Mouse (Mus musculus): ENCODE measurements around the gene Tmem150c. TPM values are rescaled to one million over a fixed set of nuclear protein-coding genes. Genes with fewer than 3 reads are reported as not detected.
A peak's percentile ranks its signal among the peaks of the same experiment; 100 is the strongest.

Tmem150c gene
- polyA plus RNA-seq, 1 experiment from 2014 or later, result 3.8 TPM

- Histone ChIP-seq H3K4me1 (replicated peaks) (peaks cover 32% of the 10 kb centered on the region), H3K27me3 (ENCODE audit: insufficient read depth, poor library complexity, severe bottlenecking) (no peaks in the 10 kb centered on the region), H3K4me3 (no peak overlapping the region), H3K27ac (0 out of 2 replicates have a peak overlapping the region, but pooled peaks have one; percentile 1), H3K36me3 (peaks cover 37% of the 10 kb centered on the region), H3K9me3 (no peaks in the 10 kb centered on the region)
- WGBS, result 80% methylated on average over 11 of the region's 11 CpGs
- no peak for DNase-seq (ENCODE audit: low spot score)
Observed at GRCm38 (mm10) chr5:100054807-100055547, 104.6 kb downstream of the Tmem150c start.

GRCm38 (mm10) chr5:100052728-100053127 lies 106.9 kb downstream of the Tmem150c start:
- 92% methylated on average over 7 of the region's 7 CpGs for WGBS

GRCm38 (mm10) chr5:100049904-100050303 lies 109.7 kb downstream of the Tmem150c start:
- no peaks in the 10 kb centered on the region for H3K9me3 ChIP-seq
- H3K36me3 ChIP-seq, result peaks cover 28% of the 10 kb centered on the region
- H3K27ac ChIP-seq, result no peak overlapping the region
- DNase-seq (ENCODE audit: low spot score), result no peak
- H3K4me3 ChIP-seq, result no peak overlapping the region
- peaks cover 46% of the 10 kb centered on the region for H3K4me1 ChIP-seq (replicated peaks)
- 94% methylated on average over 3 of the region's 3 CpGs for WGBS
- no peaks in the 10 kb centered on the region for H3K27me3 ChIP-seq (ENCODE audit: insufficient read depth, poor library complexity, severe bottlenecking)

More at GRCm38 (mm10) chr5:100052728-100053127, 106.9 kb downstream of the Tmem150c start:
- H3K9me3 ChIP-seq, result no peaks in the 10 kb centered on the region
- no peaks in the 10 kb centered on the region for H3K27me3 ChIP-seq (ENCODE audit: insufficient read depth, poor library complexity, severe bottlenecking)
- no peak for DNase-seq (ENCODE audit: low spot score)
- peaks cover 34% of the 10 kb centered on the region for H3K4me1 ChIP-seq (replicated peaks)
- peaks cover 28% of the 10 kb centered on the region for H3K36me3 ChIP-seq
- H3K27ac ChIP-seq, result no peak overlapping the region
- no peak overlapping the region for H3K4me3 ChIP-seq

- H3K9me3 ChIP-seq, result no peaks in the 10 kb centered on the region
- peaks cover 36% of the 10 kb centered on the region for H3K36me3 ChIP-seq
- H3K27ac ChIP-seq, result 0 out of 2 replicates have a peak overlapping the region, but pooled peaks have one; percentile 18
- WGBS, result 70% methylated on average over 7 of the region's 7 CpGs
- no peaks in the 10 kb centered on the region for H3K27me3 ChIP-seq (ENCODE audit: insufficient read depth, poor library complexity, severe bottlenecking)
- DNase-seq (ENCODE audit: low spot score), result no peak
- peaks cover 41% of the 10 kb centered on the region for H3K4me1 ChIP-seq (replicated peaks)
- no peak overlapping the region for H3K4me3 ChIP-seq
Observed at GRCm38 (mm10) chr5:100047871-100048270, 111.7 kb downstream of the Tmem150c start.

GRCm38 (mm10) chr5:100047143-100047640 lies 112.4 kb downstream of the Tmem150c start:
- Histone ChIP-seq H3K36me3 (peaks cover 35% of the 10 kb centered on the region), H3K27ac (0 out of 2 replicates have a peak overlapping the region, but pooled peaks have one; percentile 18), H3K4me3 (no peak overlapping the region), H3K27me3 (ENCODE audit: insufficient read depth, poor library complexity, severe bottlenecking) (no peaks in the 10 kb centered on the region), H3K4me1 (replicated peaks) (peaks cover 41% of the 10 kb centered on the region), H3K9me3 (no peaks in the 10 kb centered on the region)
- no peak for DNase-seq (ENCODE audit: low spot score)
- WGBS, result 64% methylated on average over 8 of the region's 8 CpGs

- Histone ChIP-seq H3K4me3 (no peak overlapping the region), H3K9me3 (no peaks in the 10 kb centered on the region), H3K27me3 (ENCODE audit: insufficient read depth, poor library complexity, severe bottlenecking) (no peaks in the 10 kb centered on the region), H3K27ac (no peak overlapping the region), H3K36me3 (peaks cover 28% of the 10 kb centered on the region), H3K4me1 (replicated peaks) (peaks cover 46% of the 10 kb centered on the region)
- DNase-seq (ENCODE audit: low spot score), result no peak
- 86% methylated on average over 3 of the region's 3 CpGs for WGBS
Observed at GRCm38 (mm10) chr5:100046096-100046495, 113.5 kb downstream of the Tmem150c start.

- Histone ChIP-seq H3K9me3 (no peaks in the 10 kb centered on the region), H3K4me3 (no peak overlapping the region), H3K4me1 (replicated peaks) (peaks cover 54% of the 10 kb centered on the region), H3K36me3 (peaks cover 18% of the 10 kb centered on the region), H3K27ac (no peak overlapping the region), H3K27me3 (ENCODE audit: insufficient read depth, poor library complexity, severe bottlenecking) (no peaks in the 10 kb centered on the region)
- no peak for DNase-seq (ENCODE audit: low spot score)
- WGBS, result 82% methylated on average over 5 of the region's 5 CpGs
Observed at GRCm38 (mm10) chr5:100044621-100045020, 115.0 kb downstream of the Tmem150c start.

- peaks cover 16% of the 10 kb centered on the region for H3K36me3 ChIP-seq
- DNase-seq (ENCODE audit: low spot score), result no peak
- H3K27me3 ChIP-seq (ENCODE audit: insufficient read depth, poor library complexity, severe bottlenecking), result no peaks in the 10 kb centered on the region
- H3K4me3 ChIP-seq, result no peak overlapping the region
- peaks cover 48% of the 10 kb centered on the region for H3K4me1 ChIP-seq (replicated peaks)
- H3K27ac ChIP-seq, result no peak overlapping the region
- no peaks in the 10 kb centered on the region for H3K9me3 ChIP-seq
- WGBS, result 84% methylated on average over 4 of the region's 4 CpGs
Observed at GRCm38 (mm10) chr5:100044030-100044429, 115.6 kb downstream of the Tmem150c start.

- WGBS, result 93% methylated on average over 5 of the region's 5 CpGs
- Histone ChIP-seq H3K36me3 (peaks cover 16% of the 10 kb centered on the region), H3K4me1 (replicated peaks) (peaks cover 41% of the 10 kb centered on the region), H3K4me3 (no peak overlapping the region), H3K27ac (no peak overlapping the region), H3K27me3 (ENCODE audit: insufficient read depth, poor library complexity, severe bottlenecking) (no peaks in the 10 kb centered on the region), H3K9me3 (no peaks in the 10 kb centered on the region)
- no peak for DNase-seq (ENCODE audit: low spot score)
Observed at GRCm38 (mm10) chr5:100043361-100043760, 116.2 kb downstream of the Tmem150c start.

- 93% methylated on average over 8 of the region's 8 CpGs for WGBS
- Histone ChIP-seq H3K4me1 (replicated peaks) (peaks cover 34% of the 10 kb centered on the region), H3K4me3 (no peak overlapping the region), H3K9me3 (no peaks in the 10 kb centered on the region), H3K27ac (no peak overlapping the region), H3K27me3 (ENCODE audit: insufficient read depth, poor library complexity, severe bottlenecking) (no peaks in the 10 kb centered on the region), H3K36me3 (peaks cover 22% of the 10 kb centered on the region)
- DNase-seq (ENCODE audit: low spot score), result no peak
Observed at GRCm38 (mm10) chr5:100042467-100042866, 117.1 kb downstream of the Tmem150c start.

- H3K36me3 ChIP-seq, result peaks cover 34% of the 10 kb centered on the region
- H3K27ac ChIP-seq, result no peak overlapping the region
- H3K9me3 ChIP-seq, result no peaks in the 10 kb centered on the region
- H3K27me3 ChIP-seq (ENCODE audit: insufficient read depth, poor library complexity, severe bottlenecking), result no peaks in the 10 kb centered on the region
- DNase-seq (ENCODE audit: low spot score), result no peak
- peak overlapping the region; percentile 95 for H3K4me3 ChIP-seq
- H3K4me1 ChIP-seq (replicated peaks), result peaks cover 34% of the 10 kb centered on the region
- 58% methylated on average over 4 of the region's 4 CpGs for WGBS
Observed at GRCm38 (mm10) chr5:100041272-100041671, 118.3 kb downstream of the Tmem150c start.

GRCm38 (mm10) chr5:100040281-100040784 lies 119.3 kb downstream of the Tmem150c start:
- H3K4me3 ChIP-seq, result peak overlapping the region; percentile 95
- peaks cover 37% of the 10 kb centered on the region for H3K4me1 ChIP-seq (replicated peaks)
- H3K9me3 ChIP-seq, result no peaks in the 10 kb centered on the region
- 2% methylated on average over 19 of the region's 19 CpGs for WGBS
- DNase-seq (ENCODE audit: low spot score), result no peak
- no peaks in the 10 kb centered on the region for H3K27me3 ChIP-seq (ENCODE audit: insufficient read depth, poor library complexity, severe bottlenecking)
- H3K27ac ChIP-seq, result peak overlapping the region; percentile 99
- peaks cover 43% of the 10 kb centered on the region for H3K36me3 ChIP-seq

GRCm38 (mm10) chr5:100039602-100040142 lies 119.9 kb downstream of the Tmem150c start, which contains the start of the genes Hnrnpdl and Enoph1:
Hnrnpdl (minus strand) TSS chr5:100039664.
Enoph1 (plus strand) TSS chr5:100039985.
- Histone ChIP-seq H3K36me3 (peaks cover 50% of the 10 kb centered on the region), H3K9me3 (no peaks in the 10 kb centered on the region), H3K4me3 (peak within 1 kb of the TSS; percentile 95), H3K27me3 (ENCODE audit: insufficient read depth, poor library complexity, severe bottlenecking) (no peaks in the 10 kb centered on the region), H3K27ac (peak within 1 kb of the TSS; percentile 99), H3K4me1 (replicated peaks) (peaks cover 37% of the 10 kb centered on the region)
- WGBS, result under 1% methylated on average over 57 of the region's 57 CpGs
- DNase-seq (ENCODE audit: low spot score), result peak; percentile 98

Measured in hindbrain, embryonic 10.5 days (tissue).